Mouse (Mus musculus): Measurements from ENCODE around the gene 5031439G07Rik.

DNA sequence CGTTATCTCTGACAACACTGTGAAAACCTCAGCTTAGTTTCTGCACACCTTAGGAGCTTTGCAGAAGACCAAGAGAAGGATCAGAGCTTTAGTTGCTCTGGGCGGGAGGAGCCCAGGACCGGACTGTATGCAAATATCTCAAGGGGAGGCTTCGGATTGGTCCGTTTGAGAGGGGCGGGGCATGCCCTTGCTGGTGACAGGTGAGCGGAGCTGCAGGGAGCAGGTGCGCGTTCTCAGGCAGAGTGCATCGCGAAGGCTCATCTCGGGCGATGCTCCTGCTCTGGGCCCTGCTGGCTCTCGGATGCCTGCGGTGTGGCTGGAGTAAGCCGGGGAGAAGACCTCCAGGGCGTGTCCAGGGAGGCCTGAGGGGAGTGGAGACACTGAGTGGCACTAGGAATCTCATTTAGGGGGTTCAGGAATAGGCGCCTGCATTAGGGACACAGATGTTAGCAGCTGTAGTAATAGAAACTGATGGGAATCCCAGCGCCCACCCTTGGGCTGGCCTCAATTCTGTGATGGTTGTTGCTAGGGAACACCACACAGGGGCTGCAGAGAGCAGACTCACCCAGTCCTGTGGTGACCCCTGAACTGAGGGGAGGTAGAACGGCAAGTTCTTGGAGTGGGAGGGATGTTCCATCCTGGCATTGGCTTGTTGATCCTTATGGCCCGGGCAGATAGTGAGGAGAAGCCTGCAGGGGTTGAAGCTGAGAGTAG, 28.8 kb upstream of the 5031439G07Rik start, which contains the start of gene Upk3a:
- TF ChIP-seq CTCF (IDR thresholded peaks at IDR 0.05; ENCODE audit: low read depth) = no peak
- no peak for TF ChIP-seq EP300 (IDR thresholded peaks at IDR 0.05; ENCODE audit: low read depth)

Data from heart, postnatal 0 days (tissue).